17 mouse cellular contexts compared by ENCODE assay signal in genomic region chr8:119829420-119829819, GRCm38 (mm10). TPM values are rescaled to one million over a fixed set of nuclear protein-coding genes. Genes with fewer than 3 reads are reported as not detected.
DNase-seq lines count a peak whose midpoint lies in the region; ATAC-seq lines count a peak whose summit lies in the region.
"Had no signal": no experiment of that assay in that cellular context is flagged by ENCODE, and none has a peak within 500 bp of the region (broad histone marks: within the 10 kb centered on the region; RNA-seq: fewer than 3 reads in every experiment).

No protein-coding gene starts in this region.

- intact Hi-C loops in gastrocnemius, postnatal 14 days (cut with DNase I; ENCODE audit: low total_unique reads): no loop called here

- 58% methylated on average over 13 of the region's 13 CpGs for WGBS in liver, embryonic 11.5 days
- 77% methylated on average over 13 of the region's 13 CpGs for WGBS in embryonic facial prominence, embryonic 11.5 days
- 68% methylated on average over 13 of the region's 13 CpGs for WGBS in neural tube, embryonic 13.5 days

- ATAC-seq in liver, embryonic 11.5 days (replicated peaks; ENCODE audit: low FRiP score): no peak
- no peak for ATAC-seq in embryonic facial prominence, embryonic 11.5 days (replicated peaks; ENCODE audit: insufficient number of reproducible peaks, low FRiP score, low TSS enrichment, low read depth)
- no peak for ATAC-seq in neural tube, embryonic 13.5 days (ENCODE audit: low read depth)
- ATAC-seq: forebrain, embryonic 16.5 days had no signal

- no peak overlapping the region; the same call in 1 of the 2 replicates for H3K27ac ChIP-seq in liver, embryonic 11.5 days (ENCODE audit: low read depth, low read length)
- peak overlapping the region; percentile 8; the same call in 1 of the 2 replicates for H3K27ac ChIP-seq in embryonic facial prominence, embryonic 11.5 days (replicated peaks; ENCODE audit: low read depth, low read length)
- H3K27ac ChIP-seq in neural tube, embryonic 13.5 days (replicated peaks): peak overlapping the region; percentile 49
- H3K27ac ChIP-seq: embryonic facial prominence, embryonic 13.5 days; limb, embryonic 15.5 days had no signal

- H3K9ac ChIP-seq in liver, embryonic 11.5 days (ENCODE audit: low read depth, low read length): no peak overlapping the region
- H3K9ac ChIP-seq in embryonic facial prominence, embryonic 11.5 days (replicated peaks; ENCODE audit: low read length): no peak overlapping the region
- no peak overlapping the region for H3K9ac ChIP-seq in neural tube, embryonic 13.5 days
- H3K9ac ChIP-seq: limb, embryonic 15.5 days had no signal

- no peaks in the 10 kb centered on the region for H3K36me3 ChIP-seq in liver, embryonic 11.5 days (ENCODE audit: control insufficient read depth, insufficient read depth, low read length)
- no peaks in the 10 kb centered on the region for H3K36me3 ChIP-seq in embryonic facial prominence, embryonic 11.5 days (replicated peaks; ENCODE audit: control insufficient read depth, insufficient read depth, low read depth, low read length)
- H3K36me3 ChIP-seq in neural tube, embryonic 13.5 days: no peaks in the 10 kb centered on the region
- H3K36me3 ChIP-seq: embryonic facial prominence, embryonic 13.5 days; limb, embryonic 15.5 days had no signal

- H3K4me2 ChIP-seq in liver, embryonic 11.5 days: peak overlapping the region; percentile 22; the same call in 1 of the 2 replicates
- H3K4me2 ChIP-seq in embryonic facial prominence, embryonic 11.5 days (ENCODE audit: low read depth, low read length): no peak overlapping the region
- H3K4me2 ChIP-seq in neural tube, embryonic 13.5 days: no peak overlapping the region
- H3K4me2 ChIP-seq: embryonic facial prominence, embryonic 13.5 days; limb, embryonic 15.5 days had no signal

- no peak overlapping the region for H3K4me3 ChIP-seq in liver, embryonic 11.5 days (ENCODE audit: low read depth, low read length)
- no peak overlapping the region for H3K4me3 ChIP-seq in embryonic facial prominence, embryonic 11.5 days (ENCODE audit: low read depth, low read length)
- H3K4me3 ChIP-seq in neural tube, embryonic 13.5 days: no peak overlapping the region
- H3K4me3 ChIP-seq: embryonic facial prominence, embryonic 13.5 days; limb, embryonic 15.5 days; myocyte had no signal

- no peak for DNase-seq in liver, embryonic 11.5 days (ENCODE audit: low spot score)
- DNase-seq in liver (no peak), ES-CJ7 (ENCODE audit: low read depth, low spot score) (peak; percentile 50)
- DNase-seq in embryonic facial prominence, embryonic 11.5 days (ENCODE audit: low spot score): no peak
- DNase-seq in retina, postnatal 1 day: no peak
- DNase-seq in gastrocnemius, postnatal 14 days: no peak
- DNase-seq in left cerebral cortex, adult 18-20 months (ENCODE audit: low spot score in 2 of 2): no peak
- DNase-seq: gastrocnemius, postnatal 36 days; heart, postnatal 36 days; kidney, postnatal 10 days; lung, postnatal 14 days; right cerebral cortex, postnatal 25 days had no signal

- peaks cover 83% of the 10 kb centered on the region for H3K4me1 ChIP-seq in liver, embryonic 11.5 days (replicated peaks; ENCODE audit: control insufficient read depth, insufficient read depth, low read length)
- peaks cover 13% of the 10 kb centered on the region for H3K4me1 ChIP-seq in embryonic facial prominence, embryonic 11.5 days (ENCODE audit: control insufficient read depth, insufficient read depth, low read length)
- peaks cover 99% of the 10 kb centered on the region for H3K4me1 ChIP-seq in neural tube, embryonic 13.5 days (replicated peaks)

- no peaks in the 10 kb centered on the region for H3K9me3 ChIP-seq in liver, embryonic 11.5 days (ENCODE audit: control insufficient read depth, low read length)
- no peaks in the 10 kb centered on the region for H3K9me3 ChIP-seq in embryonic facial prominence, embryonic 11.5 days (replicated peaks; ENCODE audit: control insufficient read depth, low read length)
- H3K9me3 ChIP-seq in neural tube, embryonic 13.5 days: no peaks in the 10 kb centered on the region
- H3K9me3 ChIP-seq: embryonic facial prominence, embryonic 13.5 days; limb, embryonic 15.5 days had no signal

- no peaks in the 10 kb centered on the region for H3K27me3 ChIP-seq in liver, embryonic 11.5 days (replicated peaks; ENCODE audit: control insufficient read depth, insufficient read depth, low read length)
- no peaks in the 10 kb centered on the region for H3K27me3 ChIP-seq in embryonic facial prominence, embryonic 11.5 days (ENCODE audit: control insufficient read depth, insufficient read depth, low read length)
- no peaks in the 10 kb centered on the region for H3K27me3 ChIP-seq in neural tube, embryonic 13.5 days
- H3K27me3 ChIP-seq: embryonic facial prominence, embryonic 13.5 days; limb, embryonic 15.5 days had no signal

RNA-seq across cellular contexts. Expression of gene Cotl1, which starts 10.9 kb away (rescaled TPM):
- polyA plus RNA-seq in liver, embryonic 11.5 days (2014; fragmentation: Nextera tagmentation; extraction: Ambion mirVana): 132 and 155 TPM in 2 replicates
- polyA plus RNA-seq in embryonic facial prominence, embryonic 11.5 days (2014; fragmentation: Nextera tagmentation; extraction: Ambion mirVana): 321 and 363 TPM in 2 replicates
- 121 and 123 TPM in 2 replicates for polyA plus RNA-seq in neural tube, embryonic 13.5 days (2015; fragmentation: Nextera tagmentation; extraction: Ambion mirVana)
- 10 to 100 TPM; 18.3 to 24.5 TPM for total RNA-seq in gastrocnemius, postnatal 14 days (2021)
- 10 to 100 TPM; 67.0 to 69.6 TPM for total RNA-seq in left cerebral cortex, adult 18-20 months (2021)

RNA-seq across cellular contexts. Expression of gene Klhl36, which starts 32.6 kb away (rescaled TPM):
- polyA plus RNA-seq in liver, embryonic 11.5 days (2014; fragmentation: Nextera tagmentation; extraction: Ambion mirVana): 9.1 TPM in 2 replicates
- 6.5 and 8.1 TPM in 2 replicates for polyA plus RNA-seq in embryonic facial prominence, embryonic 11.5 days (2014; fragmentation: Nextera tagmentation; extraction: Ambion mirVana)
- polyA plus RNA-seq in neural tube, embryonic 13.5 days (2015; fragmentation: Nextera tagmentation; extraction: Ambion mirVana): 12.3 and 12.4 TPM in 2 replicates
- 1 to 10 TPM; 2.2 to 2.7 TPM for total RNA-seq in gastrocnemius, postnatal 14 days (2021)
- 1 to 10 TPM; 7.7 to 8.8 TPM for total RNA-seq in left cerebral cortex, adult 18-20 months (2021)

RNA-seq across cellular contexts. Expression of gene Tldc1, which starts 51.2 kb away (rescaled TPM):
- 9.5 and 10.3 TPM in 2 replicates for polyA plus RNA-seq in liver, embryonic 11.5 days (2014; fragmentation: Nextera tagmentation; extraction: Ambion mirVana)
- 6.5 and 6.9 TPM in 2 replicates for polyA plus RNA-seq in embryonic facial prominence, embryonic 11.5 days (2014; fragmentation: Nextera tagmentation; extraction: Ambion mirVana)
- polyA plus RNA-seq in neural tube, embryonic 13.5 days (2015; fragmentation: Nextera tagmentation; extraction: Ambion mirVana): 9.8 and 14.6 TPM in 2 replicates
- total RNA-seq in gastrocnemius, postnatal 14 days (2021): 1 to 10 TPM; 4.1 to 4.3 TPM
- total RNA-seq in left cerebral cortex, adult 18-20 months (2021): 10 to 100 TPM; 14.5 to 15.3 TPM
